Mouse (Mus musculus) natural killer cell, adult 2 months (primary cell): ENCODE data around the gene Slc25a43.
"Not testable (repeated sequence)": the region's sequence is repeated elsewhere in the genome, so short reads cannot be mapped to it uniquely, and the experiment has no call there.

ENCODE experiments used
- DNase-seq, 2 experiments: peaks; one replicate each; pipeline ENCODE4 v3.0.0; 2022; ENCODE audit warnings: low spot score in 2 of 2

Gene Slc25a43

DNA sequence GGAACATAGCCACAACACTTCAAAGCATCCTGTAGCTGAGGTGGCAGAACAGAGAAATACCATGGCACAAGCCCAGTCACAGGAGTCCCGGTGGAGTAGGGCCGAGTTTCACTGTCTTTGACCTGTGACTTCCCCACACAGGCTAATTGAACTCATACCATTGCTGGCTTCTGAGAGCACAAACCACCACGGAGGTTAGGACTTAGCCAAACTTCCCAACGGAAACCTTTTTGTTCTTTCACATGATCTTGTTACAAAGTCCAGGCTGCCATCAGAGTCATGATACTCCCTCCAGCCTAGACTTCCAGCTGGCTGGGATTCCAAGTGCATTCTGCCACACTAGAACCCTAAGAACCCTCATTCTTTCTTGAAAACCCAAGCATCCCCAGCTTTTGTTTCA, 34.2 kb downstream of the Slc25a43 start:
- no peak for DNase-seq

DNA sequence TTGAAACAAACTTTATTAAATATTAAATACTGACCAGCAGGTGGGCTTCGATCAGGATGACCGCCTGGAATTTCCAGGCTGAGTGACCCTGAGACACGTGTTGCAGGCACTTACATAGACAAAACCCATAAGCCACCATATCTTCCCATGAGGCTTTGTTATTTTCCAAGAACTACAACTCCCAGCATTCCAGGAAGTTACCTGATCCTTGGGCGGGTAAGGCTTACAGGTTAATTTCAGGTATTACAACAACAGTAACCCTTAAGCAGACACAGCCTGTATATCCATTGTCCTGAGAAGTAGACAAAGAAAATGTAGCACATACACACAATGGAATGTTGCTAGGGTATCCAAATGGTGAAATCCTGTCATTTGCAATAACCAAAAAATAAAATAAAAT, 45.9 kb downstream of the Slc25a43 start:
- no peak for DNase-seq

DNA sequence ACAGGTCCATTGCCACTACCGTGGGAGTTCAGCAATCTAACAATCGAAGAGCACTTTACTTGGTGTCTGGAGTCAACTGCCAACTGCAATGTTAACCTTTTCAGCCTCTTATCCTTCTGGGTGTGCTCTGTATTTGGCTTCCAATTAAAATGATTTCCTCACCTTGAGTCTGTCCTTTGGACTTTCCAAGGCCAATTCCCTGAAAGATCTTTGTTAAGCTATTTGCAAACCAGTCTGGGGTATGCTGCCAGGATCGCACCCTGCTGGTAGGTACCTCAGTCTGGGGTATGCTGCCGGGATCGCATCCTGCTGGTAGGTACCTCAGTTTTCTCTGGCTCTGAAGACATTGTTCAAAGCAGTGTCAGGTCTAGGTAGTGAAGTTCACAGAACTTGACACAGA, 51.1 kb downstream of the Slc25a43 start:
- no peak for DNase-seq

DNA sequence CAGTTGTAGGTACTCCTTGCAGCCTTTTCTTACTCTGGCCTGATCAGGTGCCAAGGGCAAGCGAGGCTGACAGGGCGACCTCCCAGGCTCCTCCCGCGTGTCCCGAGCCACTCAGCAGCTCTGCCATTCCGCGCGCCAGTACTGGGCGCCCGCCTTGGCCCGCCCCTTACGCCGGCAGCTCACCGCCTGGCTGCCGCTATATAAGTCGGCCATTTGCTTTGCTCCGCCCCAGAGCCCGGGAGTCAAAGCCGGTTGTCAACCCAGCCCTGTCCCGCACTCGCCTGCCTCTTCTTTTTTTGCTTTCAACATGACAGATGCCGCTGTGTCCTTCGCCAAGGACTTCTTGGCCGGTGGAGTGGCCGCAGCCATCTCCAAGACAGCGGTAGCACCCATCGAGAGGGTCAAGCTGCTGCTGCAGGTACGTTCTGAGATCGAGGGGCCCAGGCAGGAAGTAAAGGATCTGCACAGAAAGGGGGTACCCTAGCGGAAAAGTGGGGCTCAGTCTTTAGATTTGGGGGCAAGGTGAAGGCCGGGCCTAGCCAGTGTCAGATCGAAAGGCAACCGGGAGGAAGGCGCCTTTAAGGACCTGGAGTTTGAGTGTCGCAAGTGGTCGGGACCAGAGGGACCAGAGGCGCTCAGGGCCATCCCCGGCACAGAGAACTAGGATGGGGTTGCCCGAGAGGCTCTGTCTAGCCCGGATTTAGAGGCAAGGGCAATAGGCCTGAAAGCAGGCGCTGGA, 52.1 kb downstream of the Slc25a43 start, which contains the start of gene Slc25a5:
Gene Slc25a5 (plus strand): TSS at position 228 of the 739 bp plus-strand sequence.
- DNase-seq = peak; percentile 83 to 87

DNA sequence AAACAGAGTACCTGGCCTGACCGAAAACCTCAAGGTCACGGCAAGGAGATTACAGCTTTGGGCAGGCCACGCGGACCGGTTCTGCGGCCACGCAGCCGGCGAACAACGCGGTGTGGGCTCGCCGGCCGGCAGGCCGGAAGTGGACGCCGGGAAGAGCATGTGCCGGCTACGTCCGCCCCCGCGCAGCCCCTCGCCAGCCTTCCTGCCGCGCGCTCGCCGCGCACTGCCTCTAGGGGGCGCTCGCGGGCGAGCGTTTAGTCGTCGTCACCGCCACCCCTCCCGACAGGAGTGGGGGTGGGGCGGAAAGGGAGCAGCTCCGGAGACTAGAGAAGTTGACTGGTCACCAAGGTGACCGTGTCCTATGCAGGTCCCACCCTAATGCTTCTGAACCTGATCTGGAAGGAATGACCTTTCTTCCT, 52.7 kb downstream of the Slc25a43 start:
- DNase-seq = peak; percentile 70 to 83

DNA sequence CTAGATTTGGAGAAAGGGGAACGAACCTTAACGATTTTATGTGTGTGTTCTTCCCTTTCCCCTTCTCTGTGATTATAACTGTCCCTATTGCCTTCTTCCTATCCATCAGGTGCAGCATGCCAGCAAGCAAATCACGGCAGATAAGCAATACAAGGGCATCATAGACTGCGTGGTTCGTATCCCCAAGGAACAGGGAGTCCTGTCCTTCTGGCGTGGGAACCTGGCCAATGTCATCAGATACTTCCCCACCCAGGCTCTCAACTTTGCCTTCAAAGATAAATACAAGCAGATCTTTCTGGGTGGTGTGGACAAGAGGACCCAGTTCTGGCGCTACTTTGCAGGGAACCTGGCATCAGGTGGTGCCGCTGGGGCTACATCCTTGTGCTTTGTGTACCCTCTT, 53.3 kb downstream of the Slc25a43 start:
- not testable (repeated sequence) for DNase-seq

DNA sequence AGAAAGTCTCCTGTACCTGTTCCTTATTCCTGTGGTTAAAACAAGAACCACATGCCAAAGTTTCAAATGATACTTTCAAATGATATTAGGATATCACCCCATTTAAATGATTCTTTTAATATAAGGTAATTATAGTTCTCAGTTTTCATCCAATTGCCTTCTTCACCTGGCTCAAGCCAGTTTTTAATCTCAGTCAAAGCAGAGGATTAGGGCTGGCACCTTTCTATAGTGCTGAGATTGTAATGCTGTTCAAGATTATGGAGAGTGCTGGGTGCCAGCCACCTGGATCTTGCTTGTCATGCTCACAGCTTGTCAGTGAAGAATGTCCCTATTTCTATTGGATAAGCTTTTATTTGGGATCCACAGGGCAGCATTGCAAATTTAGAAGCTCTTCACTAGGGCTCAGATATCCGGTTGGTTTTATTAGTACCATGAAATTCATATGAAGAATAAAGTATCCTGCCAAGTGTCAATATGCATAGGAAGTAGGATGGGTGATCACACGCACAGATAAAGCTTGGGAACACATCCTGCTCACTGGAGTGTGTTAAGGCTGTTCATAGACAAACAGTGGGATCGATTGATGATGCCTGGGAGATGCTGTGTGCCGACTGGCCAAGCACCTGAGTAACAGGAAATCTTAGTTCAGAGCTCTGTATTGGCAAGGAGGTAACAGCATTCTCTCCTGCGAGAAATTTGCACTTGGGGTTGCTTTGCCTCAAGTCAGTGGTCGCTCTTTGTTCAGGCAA, 55.8 kb downstream of the Slc25a43 start:
- no peak for DNase-seq

DNA sequence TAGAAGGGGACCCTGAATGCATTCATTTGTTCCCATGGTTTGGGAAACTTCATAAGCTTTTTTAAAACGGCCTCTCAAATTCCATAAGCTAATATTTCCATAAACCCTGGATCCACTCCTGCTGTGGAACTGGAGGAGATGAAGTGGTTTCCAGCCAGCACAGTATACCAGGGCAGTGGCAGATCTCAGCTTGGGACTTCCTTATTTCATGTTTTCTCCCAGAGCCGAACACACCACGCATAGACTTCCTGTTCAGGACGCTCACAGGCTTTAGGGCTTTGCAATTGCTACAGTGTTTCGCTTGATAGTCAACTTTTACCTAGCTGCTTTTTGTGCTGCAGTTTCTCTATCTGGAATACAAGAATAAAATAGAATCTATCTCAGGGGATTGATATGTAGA, 59.7 kb downstream of the Slc25a43 start:
- peak in 1 of 2 experiments; percentile 1 for DNase-seq

DNA sequence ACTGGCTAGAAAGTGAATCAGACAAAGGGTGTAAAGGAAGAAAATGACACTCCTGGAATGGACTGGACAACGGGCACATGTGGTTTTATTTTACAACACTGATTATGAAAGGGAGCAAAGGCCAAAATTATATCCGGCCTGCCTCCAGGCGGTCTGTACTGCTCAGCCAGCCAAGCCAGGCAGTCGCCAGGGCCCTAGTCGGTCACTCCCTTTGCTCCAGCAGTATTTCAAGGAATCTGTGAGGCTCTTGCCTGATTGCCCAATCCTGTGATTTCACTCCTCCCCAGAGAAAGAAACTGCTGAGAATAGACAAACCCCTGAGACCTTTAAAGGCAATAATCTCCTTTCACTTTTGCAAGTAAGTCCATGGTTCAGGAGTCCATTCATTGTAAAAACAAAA, 60.7 kb downstream of the Slc25a43 start:
- DNase-seq = no peak

DNA sequence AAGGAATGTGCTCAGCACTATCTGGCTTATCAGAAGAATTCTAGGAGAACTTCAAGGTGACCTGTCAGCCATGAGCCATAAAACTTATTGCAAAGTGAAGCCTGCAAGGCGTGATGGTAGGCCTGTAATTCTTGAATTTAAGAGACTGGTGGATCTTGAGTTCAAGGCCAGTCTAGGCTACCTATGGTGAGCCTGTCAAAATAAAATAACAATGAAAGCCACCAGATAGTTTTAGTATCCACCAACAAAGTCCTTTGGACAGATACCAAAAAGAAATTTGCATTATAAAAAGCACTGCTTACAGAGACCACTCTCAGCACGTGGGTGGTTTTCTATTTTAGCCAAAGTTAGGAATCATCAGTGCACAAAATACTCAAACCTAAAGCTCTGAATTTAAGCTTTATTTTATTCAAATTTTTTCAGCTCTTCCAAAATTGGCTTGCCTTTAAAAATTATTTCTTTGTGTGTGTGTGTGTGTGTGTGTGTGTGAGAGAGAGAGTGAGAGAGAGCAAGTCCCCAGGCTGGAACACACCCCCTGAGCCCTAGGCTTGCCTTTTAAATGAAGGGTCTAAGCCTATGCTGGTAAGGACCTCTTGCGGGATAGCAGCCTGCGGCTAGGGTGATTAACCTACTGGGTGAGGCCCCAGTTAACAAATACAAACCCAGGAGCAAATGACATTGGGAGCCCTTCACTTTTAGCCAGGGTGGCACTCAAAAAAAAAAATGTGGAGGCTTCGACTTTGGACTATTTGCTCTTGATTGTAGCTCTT, 62.2 kb downstream of the Slc25a43 start:
- DNase-seq = no peak

DNA sequence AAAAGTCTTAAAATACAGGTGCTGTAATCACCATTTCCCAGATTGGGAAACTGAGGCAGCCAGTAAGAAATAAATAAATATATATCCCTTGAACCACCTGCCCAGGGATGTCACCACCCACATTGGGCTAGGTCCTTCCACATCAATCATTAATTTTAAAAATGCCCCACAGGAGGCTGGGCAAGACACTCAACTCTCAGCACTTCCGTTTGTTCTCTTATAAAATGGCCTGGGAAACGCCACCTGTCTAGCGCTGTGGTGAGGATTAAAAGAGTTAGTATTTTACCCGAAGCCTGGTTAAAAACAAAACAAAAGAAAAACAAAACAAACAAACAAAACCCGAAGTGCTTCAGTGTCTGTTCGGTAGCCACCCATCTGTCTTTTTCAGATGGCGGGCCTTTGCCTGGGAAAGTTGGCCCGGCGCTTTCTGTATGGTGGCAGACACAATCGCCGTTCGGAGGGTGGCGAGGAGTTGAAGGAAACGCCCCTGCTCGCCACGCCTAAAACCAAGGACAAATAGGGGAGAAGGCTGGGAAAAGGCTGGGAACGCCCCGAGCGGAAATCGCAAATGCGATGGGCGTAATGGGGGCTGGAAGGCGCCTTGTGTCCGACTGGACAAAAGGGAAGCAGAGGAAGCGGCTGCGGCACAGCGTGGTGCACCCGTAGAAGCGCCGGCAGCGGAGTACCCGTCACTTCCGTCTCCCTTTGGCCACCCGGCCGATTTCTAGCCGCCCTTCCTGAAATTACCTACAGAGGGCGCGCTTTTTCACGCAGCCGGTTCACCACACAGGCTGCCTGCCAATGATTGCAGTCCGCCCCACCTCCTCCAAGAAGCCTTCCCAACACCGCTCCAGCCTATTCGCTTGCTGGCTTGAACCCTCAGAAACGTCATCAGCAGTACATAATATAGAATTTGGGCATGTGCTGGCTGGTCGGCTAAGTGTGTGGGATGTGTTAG, 64.2 kb downstream of the Slc25a43 start:
- peak; percentile 86 to 88 for DNase-seq

DNA sequence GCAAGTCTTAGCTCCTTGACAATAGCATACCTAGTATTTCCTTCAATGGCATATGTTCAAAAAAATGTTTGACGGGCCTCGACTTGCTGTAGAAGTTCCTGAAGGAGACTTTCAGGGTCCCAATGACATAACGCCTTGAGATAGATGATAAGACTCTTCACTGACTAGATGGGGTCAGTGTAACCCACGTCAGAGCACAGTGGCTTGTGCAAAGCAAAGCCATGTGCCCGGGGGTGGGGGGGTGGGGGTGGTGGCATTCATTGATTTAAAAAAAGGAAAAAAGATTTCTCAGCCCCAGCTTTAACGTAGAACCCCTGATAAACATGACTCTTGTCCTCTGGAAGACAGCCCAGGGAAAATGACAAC, 64.8 kb downstream of the Slc25a43 start:
- no peak for DNase-seq

DNA sequence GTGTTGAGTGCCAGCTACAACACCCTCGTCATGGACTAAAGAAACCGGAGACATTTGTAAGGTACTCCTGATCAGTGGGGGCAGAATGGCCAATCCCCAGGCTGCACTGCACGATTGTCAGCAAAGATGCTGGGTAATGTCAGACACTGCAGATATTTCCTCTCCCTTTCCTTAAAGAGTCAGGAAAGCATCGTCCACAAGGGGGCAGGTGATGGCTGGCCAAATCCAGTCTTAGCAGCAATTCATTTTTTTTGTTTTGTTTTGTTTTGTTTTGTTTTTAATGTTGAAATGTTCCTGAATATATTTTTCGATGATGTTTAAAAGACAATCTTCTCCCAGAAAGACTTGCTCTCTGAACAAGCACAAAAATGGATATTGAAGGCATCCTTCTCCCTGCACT, 67.9 kb downstream of the Slc25a43 start:
- DNase-seq = peak in 1 of 2 experiments; percentile 15

DNA sequence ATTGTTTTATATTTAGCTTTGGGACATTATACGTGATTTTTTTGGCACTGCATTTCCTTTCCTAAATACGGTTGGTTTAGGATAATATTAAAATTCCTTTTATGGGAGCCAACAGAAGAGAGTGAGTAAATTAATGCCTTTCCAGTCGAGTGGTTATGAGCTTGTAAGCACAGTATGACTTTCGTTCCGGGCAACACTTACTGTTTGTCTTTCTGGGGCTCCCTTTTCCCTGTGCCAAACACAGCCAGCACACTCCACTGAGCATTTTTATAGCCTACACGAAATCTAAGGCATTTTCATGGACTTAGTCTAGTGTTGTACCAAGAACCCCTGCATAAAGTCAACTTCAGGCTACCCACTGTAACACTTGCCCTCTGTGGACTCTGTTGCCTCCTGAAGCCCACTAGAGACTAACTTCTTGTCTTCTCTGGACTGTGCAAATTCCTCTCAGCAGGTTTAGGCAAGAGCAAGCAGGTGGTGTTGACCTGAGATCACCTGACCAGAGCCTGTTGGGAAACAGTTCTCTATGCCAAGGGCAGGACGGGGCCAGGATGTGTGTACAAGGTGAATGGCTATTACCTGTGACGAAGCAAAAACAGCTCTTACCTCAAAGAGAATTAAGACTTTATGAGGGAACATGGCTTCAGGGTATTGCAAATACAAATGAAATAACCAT, 70.8 kb downstream of the Slc25a43 start:
- no peak for DNase-seq

DNA sequence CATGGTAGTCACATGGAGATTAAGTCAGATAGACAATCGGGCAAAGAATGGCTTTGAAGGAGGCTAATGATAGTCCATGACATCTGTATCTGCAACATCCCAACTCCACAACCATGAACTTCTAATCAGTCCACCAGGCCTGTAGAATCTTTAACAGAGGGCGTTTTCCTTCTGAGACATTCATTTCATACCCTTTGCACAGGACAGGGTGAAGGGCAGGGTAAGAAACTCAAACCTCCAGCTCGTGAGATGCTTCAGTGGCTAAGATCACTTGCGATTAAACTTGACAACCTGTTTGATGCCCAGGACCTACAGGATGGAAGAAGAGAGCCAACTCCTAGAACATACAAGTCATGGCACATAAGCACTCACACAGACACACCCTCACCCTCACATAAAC, 71.6 kb downstream of the Slc25a43 start:
- no peak for DNase-seq

DNA sequence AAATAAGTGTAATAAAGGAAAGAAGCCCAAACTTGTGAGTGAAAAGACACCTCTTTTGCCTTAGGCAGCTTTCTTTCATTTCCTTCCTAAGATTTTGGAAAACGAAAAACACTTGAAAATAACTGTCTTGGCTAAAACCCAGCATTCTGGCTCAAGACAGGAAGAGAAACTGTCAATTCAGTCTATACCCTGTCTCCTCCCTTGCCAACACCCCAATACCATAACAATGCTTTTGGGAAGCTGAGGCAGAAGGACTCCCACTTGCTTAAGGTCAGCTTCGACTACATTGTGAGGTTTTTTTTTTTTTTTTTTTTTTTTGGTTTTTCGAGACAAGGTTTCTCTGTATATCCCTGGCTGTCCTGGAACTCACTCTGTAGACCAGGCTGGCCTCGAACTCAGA, 72.0 kb downstream of the Slc25a43 start:
- DNase-seq = no peak

DNA sequence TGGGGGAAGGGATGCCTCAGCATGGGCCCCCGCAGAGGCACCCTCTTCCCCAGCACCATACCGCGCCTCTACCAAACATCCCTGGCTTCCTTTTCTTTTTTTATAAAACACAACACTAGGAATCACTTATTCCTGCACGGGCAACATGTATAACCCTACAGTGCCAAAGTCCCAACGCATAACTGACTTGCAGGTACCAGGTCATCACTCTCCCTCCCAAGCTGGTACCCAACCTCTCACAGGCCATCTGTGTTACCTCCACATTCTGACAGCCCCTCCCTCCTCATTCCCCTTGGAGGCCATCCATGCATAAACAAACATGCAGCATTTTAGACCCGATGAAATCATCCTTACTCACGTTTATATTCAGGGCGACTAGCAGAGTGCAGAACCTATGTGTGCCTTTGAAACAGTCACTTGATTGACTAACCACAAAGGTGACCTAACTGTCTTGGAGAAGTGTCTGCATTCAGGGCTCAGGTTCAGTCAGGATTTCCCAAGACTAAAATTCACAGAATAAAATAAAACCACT, 73.0 kb downstream of the Slc25a43 start:
- no peak for DNase-seq

DNA sequence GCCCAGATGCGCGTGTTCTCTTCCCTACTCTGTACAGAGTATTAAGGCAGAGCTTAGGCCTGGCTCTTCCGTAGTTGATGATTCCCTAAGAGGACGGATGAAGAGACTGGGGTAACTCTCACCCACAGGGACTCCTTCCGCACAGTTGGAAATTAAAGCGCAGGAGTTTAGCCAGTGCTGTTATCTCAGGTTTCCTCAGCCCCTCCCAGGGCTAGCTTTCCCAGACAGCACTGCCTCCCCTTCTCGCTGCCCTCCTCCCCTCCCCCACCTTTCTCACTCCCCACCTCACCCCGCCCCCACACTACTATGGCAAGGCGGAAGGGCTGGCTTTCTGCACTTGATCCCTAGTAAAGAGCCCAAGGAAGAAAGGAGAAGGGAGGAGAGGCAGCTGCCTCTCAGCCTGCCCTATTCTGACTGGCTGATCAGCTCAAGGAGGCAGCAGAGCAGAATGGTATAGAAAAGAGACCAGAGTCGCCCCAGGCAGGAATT, 73.5 kb downstream of the Slc25a43 start:
- DNase-seq = no peak

DNA sequence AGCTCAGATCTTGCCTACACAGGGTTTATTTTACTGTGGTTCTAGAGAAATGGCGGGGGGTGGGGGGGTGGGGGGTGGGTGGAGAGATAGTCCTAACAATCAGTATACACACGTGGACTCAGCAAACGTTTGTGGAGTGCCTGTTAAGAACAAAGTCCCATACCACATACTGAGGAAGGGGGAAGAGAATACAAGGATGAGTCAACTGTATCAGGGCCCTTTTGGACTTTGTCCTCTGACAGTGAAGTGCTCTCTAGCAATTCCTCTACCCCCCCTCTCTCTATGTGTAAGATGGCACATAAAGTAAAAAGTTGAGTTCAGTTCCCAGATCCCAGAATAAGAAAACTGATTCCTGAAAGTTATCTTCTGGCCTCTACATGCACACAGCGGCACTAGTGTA, 76.1 kb downstream of the Slc25a43 start:
- no peak for DNase-seq

DNA sequence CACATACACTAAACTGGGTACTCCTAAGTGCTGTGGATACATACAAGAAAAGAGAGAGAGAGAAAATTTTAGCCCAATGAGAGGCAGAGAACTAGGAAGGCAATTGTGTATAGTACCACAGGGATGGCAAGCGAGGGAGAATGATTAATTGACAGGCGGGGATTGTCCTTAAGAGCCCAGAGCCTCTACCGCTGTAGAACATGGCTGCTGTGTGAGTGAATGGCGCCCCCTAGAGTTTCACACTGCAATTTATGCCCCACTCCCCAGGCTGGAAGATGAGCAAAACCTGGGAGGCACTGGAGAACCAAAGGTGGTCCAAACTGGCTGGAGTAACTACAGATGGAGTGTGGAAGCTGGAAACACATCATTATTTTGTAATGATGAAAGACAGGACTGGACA, 76.7 kb downstream of the Slc25a43 start:
- peak; percentile 20 to 39 for DNase-seq
